Mouse (Mus musculus): ENCODE results near the gene Zdhhc5. TPM values are rescaled to one million over a fixed set of nuclear protein-coding genes. Genes with fewer than 3 reads are reported as not detected.
A peak's percentile ranks its signal among the peaks of the same experiment; 100 is the strongest.

The Zdhhc5 gene
- total and polyA plus RNA-seq, 3 experiments: 25.4 to 45.5 (median 37.7) TPM

GRCm38 (mm10) chr2:84741841-84742450, 27.0 kb upstream of the Zdhhc5 start:
- Histone ChIP-seq H3K9me3 (replicated peaks; ENCODE audit: low read length) (no peaks in the 10 kb centered on the region), H3K9ac (ENCODE audit: insufficient read depth, low read depth) (no peak overlapping the region), H3K4me2 (ENCODE audit: insufficient read depth, low read depth, poor library complexity, severe bottlenecking) (no peak overlapping the region), H3K36me3 (replicated peaks in 1 of 2; ENCODE audit: control insufficient read depth in 1 of 2, insufficient read depth in 1 of 2, low read length in 1 of 2) (no peaks in the 10 kb centered on the region), H3K27ac (ENCODE audit: insufficient read depth, low read depth) (no peak overlapping the region), H3K4me3 (replicated peaks in 1 of 3; ENCODE audit: low read depth in 2 of 3, low read length in 2 of 3, poor library complexity in 1 of 3) (no peak overlapping the region), H3K27me3 (replicated peaks) (peaks cover 22% of the 10 kb centered on the region), H3K4me1 (ENCODE audit: control insufficient read depth in 1 of 2, insufficient read depth in 2 of 2) (peaks cover 0 to 6% of the 10 kb centered on the region in 2 experiments; a peak in 1 of 4 replicates), H3K79me2 (replicated peaks; ENCODE audit: control insufficient read depth, extremely low read depth, insufficient read depth, poor library complexity, severe bottlenecking) (no peaks in the 10 kb centered on the region)
- no peak for DNase-seq (ENCODE audit: extremely low read depth)
- dilution Hi-C loops (cut with MboI; ENCODE audit: extremely low pct_ligation_motif_present, extremely low pct_unique_long_range_greater_than_20kb, low sequenced_read_pairs) (no loop called here), in situ Hi-C loops (cut with MboI; ENCODE audit: low pct_ligation_motif_present, low pct_unique_long_range_greater_than_20kb, low sequenced_read_pairs) (no loop called here)
- no peak for TF ChIP-seq TCF12 (IDR thresholded peaks at IDR 0.05; ENCODE audit: low read depth, low read length)
- no peak for TF ChIP-seq BHLHE40 (IDR thresholded peaks at IDR 0.05; ENCODE audit: low read depth, low read length)
- no peak for TF ChIP-seq SMC3 (IDR thresholded peaks at IDR 0.05; ENCODE audit: low read depth, low read length)
- no peak for TF ChIP-seq POLR2AphosphoS2 (IDR thresholded peaks at IDR 0.05; ENCODE audit: low read depth, low read length)
- TF ChIP-seq MAFK (IDR thresholded peaks at IDR 0.05; ENCODE audit: insufficient replicate concordance, low read length): no peak
- TF ChIP-seq UBTF (IDR thresholded peaks at IDR 0.05; ENCODE audit: low read depth, low read length): no peak
- no peak for TF ChIP-seq E2F4 (IDR thresholded peaks at IDR 0.05; ENCODE audit: insufficient replicate concordance, low read depth, low read length)
- TF ChIP-seq CHD2 (IDR thresholded peaks at IDR 0.05; ENCODE audit: low read length): no peak
- TF ChIP-seq JUND (conservative IDR thresholded peaks at IDR 0.05; ENCODE audit: low read depth, low read length): no peak
- TF ChIP-seq NELFE (IDR thresholded peaks at IDR 0.05; ENCODE audit: low read depth, low read length): no peak
- no peak for TF ChIP-seq EP300 (IDR thresholded peaks at IDR 0.05; ENCODE audit: low read length)
- TF ChIP-seq ELF1 (IDR thresholded peaks at IDR 0.05; ENCODE audit: low read depth, low read length): no peak
- TF ChIP-seq IRF4 (IDR thresholded peaks at IDR 0.05; ENCODE audit: low read depth, low read length): no peak
- no peak for TF ChIP-seq ZMIZ1 (IDR thresholded peaks at IDR 0.05; ENCODE audit: low read depth, low read length)

- no peak overlapping the region for H3K4me2 ChIP-seq (ENCODE audit: insufficient read depth, low read depth, poor library complexity, severe bottlenecking)
- TF ChIP-seq KAT2A (IDR thresholded peaks at IDR 0.05; ENCODE audit: insufficient replicate concordance, low read length) (no peak), RAD21 (IDR thresholded peaks at IDR 0.05; ENCODE audit: low read depth, low read length) (peak; percentile 67), SMC3 (IDR thresholded peaks at IDR 0.05; ENCODE audit: low read depth, low read length) (peak; percentile 70), IRF4 (IDR thresholded peaks at IDR 0.05; ENCODE audit: low read depth, low read length) (no peak), MAZ (IDR thresholded peaks at IDR 0.05; ENCODE audit: low read depth, low read length) (peak; percentile 14; the same call in 1 of the 2 replicates), CTCF (conservative IDR thresholded peaks at IDR 0.05 in 1 of 2, IDR thresholded peaks at IDR 0.05 in 1 of 2; ENCODE audit: low read depth in 2 of 2, low read length in 2 of 2) (peak in 1 of 2 experiments; percentile 72; a peak in 2 of 4 replicates)
- no peaks in the 10 kb centered on the region for H3K9me3 ChIP-seq (replicated peaks; ENCODE audit: low read length)
- peak; percentile 31 for DNase-seq (ENCODE audit: extremely low read depth)
- no peaks in the 10 kb centered on the region for H3K36me3 ChIP-seq (replicated peaks in 1 of 2; ENCODE audit: control insufficient read depth in 1 of 2, insufficient read depth in 1 of 2, low read length in 1 of 2)
- no peaks in the 10 kb centered on the region for H3K79me2 ChIP-seq (replicated peaks; ENCODE audit: control insufficient read depth, extremely low read depth, insufficient read depth, poor library complexity, severe bottlenecking)
- no peak overlapping the region for H3K27ac ChIP-seq (ENCODE audit: insufficient read depth, low read depth)
- H3K4me3 ChIP-seq (replicated peaks in 1 of 3; ENCODE audit: low read depth in 2 of 3, low read length in 2 of 3, poor library complexity in 1 of 3): no peak overlapping the region
- in situ Hi-C loops (cut with MboI; ENCODE audit: low pct_ligation_motif_present, low pct_unique_long_range_greater_than_20kb, low sequenced_read_pairs) (no loop called here), dilution Hi-C loops (cut with MboI; ENCODE audit: extremely low pct_ligation_motif_present, extremely low pct_unique_long_range_greater_than_20kb, low sequenced_read_pairs) (no loop called here)
- peaks cover 0 to 6% of the 10 kb centered on the region in 2 experiments; a peak in 1 of 4 replicates for H3K4me1 ChIP-seq (ENCODE audit: control insufficient read depth in 1 of 2, insufficient read depth in 2 of 2)
- no peak overlapping the region for H3K9ac ChIP-seq (ENCODE audit: insufficient read depth, low read depth)
- H3K27me3 ChIP-seq (replicated peaks): peaks cover 13% of the 10 kb centered on the region
Observed at GRCm38 (mm10) chr2:84740608-84741333, 25.8 kb upstream of the Zdhhc5 start.

All from CH12.LX (cell line).